Mouse (Mus musculus) liver, embryonic 15.5 days (tissue): ENCODE measurements around the gene Prkn. TPM values are rescaled to one million over a fixed set of nuclear protein-coding genes. Genes with fewer than 3 reads are reported as not detected.

Experiments
- ATAC-seq: fragments of 200-750 bp; cut with Nextera tagmentation; 2 replicates; pipeline ENCODE4 v1.8.0; 2017; ENCODE audit warnings: moderate number of reproducible peaks, mild to moderate bottlenecking, moderate library complexity; ENCODE audit not compliant: insufficient read depth
- H3K27ac ChIP-seq: fragments of 300-500 bp; sonication (generic); replicated peaks from 2 replicates; pipeline ENCODE4 v1.5.1; 2015; ENCODE audit warnings: mild to moderate bottlenecking, inconsistent platforms
- H3K27me3 ChIP-seq: fragments of 300-500 bp; sonication (generic); 2 replicates; pipeline ENCODE4 v1.6.1; 2015; ENCODE audit warnings: mild to moderate bottlenecking, inconsistent platforms
- H3K36me3 ChIP-seq: fragments of 300-500 bp; sonication (generic); replicated peaks from 2 replicates; pipeline ENCODE4 v1.6.1; 2015; ENCODE audit warnings: moderate library complexity, mild to moderate bottlenecking, inconsistent platforms
- H3K4me1 ChIP-seq: fragments of 300-500 bp; sonication (generic); replicated peaks from 2 replicates; pipeline ENCODE4 v1.6.1; 2015; ENCODE audit warnings: inconsistent platforms
- H3K4me2 ChIP-seq: fragments of 300-500 bp; sonication (generic); 2 replicates; pipeline ENCODE4 v1.6.1; 2015; ENCODE audit warnings: moderate library complexity, mild to moderate bottlenecking, inconsistent platforms
- H3K4me3 ChIP-seq: fragments of 300-500 bp; sonication (generic); replicated peaks from 2 replicates; pipeline ENCODE4 v1.5.1; 2015; ENCODE audit warnings: mild to moderate bottlenecking, inconsistent platforms
- H3K9ac ChIP-seq: fragments of 300-500 bp; sonication (generic); 2 replicates; pipeline ENCODE4 v1.6.1; 2015; ENCODE audit warnings: moderate library complexity, mild to moderate bottlenecking, inconsistent platforms
- H3K9me3 ChIP-seq: fragments of 300-500 bp; sonication (generic); replicated peaks from 2 replicates; pipeline ENCODE4 v1.6.1; 2016; ENCODE audit warnings: inconsistent platforms
- WGBS: fragments of 180-500 bp; shearing (Covaris S2); methylation state at CpG from one replicate; pipeline ENCODE4 v1.1.7; 2015; ENCODE audit warnings: mixed read lengths; ENCODE audit not compliant: insufficient replicate concordance; 5-methylcytosine and 5-hydroxymethylcytosine counted together
- polyA plus RNA-seq: library from polyadenylated mRNA; unstranded; fragments of >200 nt; fragmentation: Nextera tagmentation; extraction: Ambion mirVana; gene quantifications from 2 replicates; pipeline ENCODE4 v1.2.1, GENCODE M21; 2015

Prkn gene
- polyA plus RNA-seq, 1 experiment from 2014 or later: 0.38 TPM

- H3K9me3 ChIP-seq: no peaks in the 10 kb centered on the region
Measured at GRCm38 (mm10) chr17:11211591-11211990, 371.4 kb downstream of the Prkn start.

GRCm38 (mm10) chr17:11213689-11214088, 373.5 kb downstream of the Prkn start:
- no peaks in the 10 kb centered on the region for H3K27me3 ChIP-seq
- no peak overlapping the region for H3K4me3 ChIP-seq
- no peaks in the 10 kb centered on the region for H3K9me3 ChIP-seq
- ATAC-seq: no peak
- H3K27ac ChIP-seq: no peak overlapping the region
- H3K36me3 ChIP-seq: no peaks in the 10 kb centered on the region
- no peaks in the 10 kb centered on the region for H3K4me1 ChIP-seq
- WGBS: 65% methylated on average over 3 of the region's 3 CpGs
- H3K9ac ChIP-seq: no peak overlapping the region
- no peak overlapping the region for H3K4me2 ChIP-seq

More at GRCm38 (mm10) chr17:11211591-11211990, 371.4 kb downstream of the Prkn start:
- no peak overlapping the region for H3K4me2 ChIP-seq
- H3K4me1 ChIP-seq: no peaks in the 10 kb centered on the region
- WGBS: 70% methylated on average over 4 of the region's 4 CpGs
- ATAC-seq: no peak
- H3K9ac ChIP-seq: no peak overlapping the region
- H3K4me3 ChIP-seq: no peak overlapping the region
- no peak overlapping the region for H3K27ac ChIP-seq
- no peaks in the 10 kb centered on the region for H3K36me3 ChIP-seq
- H3K27me3 ChIP-seq: no peaks in the 10 kb centered on the region

- no peaks in the 10 kb centered on the region for H3K4me1 ChIP-seq
- H3K27me3 ChIP-seq: no peaks in the 10 kb centered on the region
- H3K27ac ChIP-seq: no peak overlapping the region
- H3K9ac ChIP-seq: no peak overlapping the region
- WGBS: 67% methylated on average over 4 of the region's 4 CpGs
- H3K4me3 ChIP-seq: no peak overlapping the region
- H3K36me3 ChIP-seq: no peaks in the 10 kb centered on the region
- no peak overlapping the region for H3K4me2 ChIP-seq
- no peaks in the 10 kb centered on the region for H3K9me3 ChIP-seq
- ATAC-seq: no peak
Measured at GRCm38 (mm10) chr17:11229011-11229410, 388.8 kb downstream of the Prkn start.

- ATAC-seq: no peak
- no peaks in the 10 kb centered on the region for H3K4me1 ChIP-seq
- no peak overlapping the region for H3K9ac ChIP-seq
- H3K27ac ChIP-seq: no peak overlapping the region
- no peaks in the 10 kb centered on the region for H3K36me3 ChIP-seq
- no peaks in the 10 kb centered on the region for H3K9me3 ChIP-seq
- H3K4me3 ChIP-seq: no peak overlapping the region
- H3K27me3 ChIP-seq: no peaks in the 10 kb centered on the region
- 36% methylated on average over 1 of the region's 1 CpGs for WGBS
- H3K4me2 ChIP-seq: no peak overlapping the region
Measured at GRCm38 (mm10) chr17:11229426-11229825, 389.2 kb downstream of the Prkn start.

- WGBS: 43% methylated on average over 12 of the region's 12 CpGs
- Histone ChIP-seq H3K4me1 (no peaks in the 10 kb centered on the region), H3K4me3 (no peak overlapping the region), H3K9ac (no peak overlapping the region), H3K27me3 (no peaks in the 10 kb centered on the region), H3K36me3 (no peaks in the 10 kb centered on the region), H3K27ac (no peak overlapping the region), H3K9me3 (no peaks in the 10 kb centered on the region), H3K4me2 (no peak overlapping the region)
- no peak for ATAC-seq
Measured at GRCm38 (mm10) chr17:11230604-11231395, 390.6 kb downstream of the Prkn start.

GRCm38 (mm10) chr17:11235273-11235672, 395.1 kb downstream of the Prkn start:
- no peaks in the 10 kb centered on the region for H3K36me3 ChIP-seq
- 46% methylated on average over 1 of the region's 1 CpGs for WGBS
- no peak overlapping the region for H3K4me3 ChIP-seq
- H3K4me2 ChIP-seq: no peak overlapping the region
- no peak overlapping the region for H3K27ac ChIP-seq
- no peaks in the 10 kb centered on the region for H3K9me3 ChIP-seq
- no peaks in the 10 kb centered on the region for H3K27me3 ChIP-seq
- no peak overlapping the region for H3K9ac ChIP-seq
- no peak for ATAC-seq
- no peaks in the 10 kb centered on the region for H3K4me1 ChIP-seq

GRCm38 (mm10) chr17:11245040-11245439, 404.9 kb downstream of the Prkn start:
- WGBS: 61% methylated on average over 9 of the region's 9 CpGs
- no peaks in the 10 kb centered on the region for H3K27me3 ChIP-seq
- H3K36me3 ChIP-seq: no peaks in the 10 kb centered on the region
- H3K27ac ChIP-seq: no peak overlapping the region
- H3K4me2 ChIP-seq: no peak overlapping the region
- H3K4me1 ChIP-seq: no peaks in the 10 kb centered on the region
- no peak overlapping the region for H3K9ac ChIP-seq
- no peak for ATAC-seq
- H3K4me3 ChIP-seq: no peak overlapping the region
- no peaks in the 10 kb centered on the region for H3K9me3 ChIP-seq

GRCm38 (mm10) chr17:11249216-11249615, 409.0 kb downstream of the Prkn start:
- no peaks in the 10 kb centered on the region for H3K9me3 ChIP-seq
- no peaks in the 10 kb centered on the region for H3K27me3 ChIP-seq
- ATAC-seq: no peak
- H3K9ac ChIP-seq: no peak overlapping the region
- no peaks in the 10 kb centered on the region for H3K4me1 ChIP-seq
- H3K4me3 ChIP-seq: no peak overlapping the region
- no peak overlapping the region for H3K27ac ChIP-seq
- 55% methylated on average over 6 of the region's 6 CpGs for WGBS
- H3K36me3 ChIP-seq: no peaks in the 10 kb centered on the region
- no peak overlapping the region for H3K4me2 ChIP-seq

GRCm38 (mm10) chr17:11260663-11261062, 420.5 kb downstream of the Prkn start:
- no peaks in the 10 kb centered on the region for H3K36me3 ChIP-seq
- 77% methylated on average over 8 of the region's 8 CpGs for WGBS
- no peak overlapping the region for H3K4me2 ChIP-seq
- H3K27me3 ChIP-seq: no peaks in the 10 kb centered on the region
- no peaks in the 10 kb centered on the region for H3K4me1 ChIP-seq
- H3K4me3 ChIP-seq: no peak overlapping the region
- no peaks in the 10 kb centered on the region for H3K9me3 ChIP-seq
- H3K9ac ChIP-seq: no peak overlapping the region
- no peak overlapping the region for H3K27ac ChIP-seq
- no peak for ATAC-seq

- no peak overlapping the region for H3K4me3 ChIP-seq
- no peak for ATAC-seq
- H3K4me1 ChIP-seq: no peaks in the 10 kb centered on the region
- no peak overlapping the region for H3K27ac ChIP-seq
- no peaks in the 10 kb centered on the region for H3K36me3 ChIP-seq
- H3K27me3 ChIP-seq: no peaks in the 10 kb centered on the region
- H3K4me2 ChIP-seq: no peak overlapping the region
- H3K9ac ChIP-seq: no peak overlapping the region
- H3K9me3 ChIP-seq: no peaks in the 10 kb centered on the region
- WGBS: 56% methylated on average over 5 of the region's 5 CpGs
Measured at GRCm38 (mm10) chr17:11261679-11262078, 421.5 kb downstream of the Prkn start.

GRCm38 (mm10) chr17:11267951-11268350, 427.8 kb downstream of the Prkn start:
- Histone ChIP-seq H3K27me3 (no peaks in the 10 kb centered on the region), H3K9ac (no peak overlapping the region), H3K4me1 (no peaks in the 10 kb centered on the region), H3K4me2 (no peak overlapping the region), H3K4me3 (no peak overlapping the region), H3K36me3 (no peaks in the 10 kb centered on the region), H3K27ac (no peak overlapping the region), H3K9me3 (no peaks in the 10 kb centered on the region)
- WGBS: 63% methylated on average over 4 of the region's 4 CpGs
- ATAC-seq: no peak

- no peak overlapping the region for H3K9ac ChIP-seq
- no peak for ATAC-seq
- no peak overlapping the region for H3K4me2 ChIP-seq
- no peak overlapping the region for H3K27ac ChIP-seq
- WGBS: 51% methylated on average over 4 of the region's 4 CpGs
- no peak overlapping the region for H3K4me3 ChIP-seq
- no peaks in the 10 kb centered on the region for H3K9me3 ChIP-seq
- no peaks in the 10 kb centered on the region for H3K27me3 ChIP-seq
- no peaks in the 10 kb centered on the region for H3K36me3 ChIP-seq
- H3K4me1 ChIP-seq: no peaks in the 10 kb centered on the region
Measured at GRCm38 (mm10) chr17:11270179-11270578, 430.0 kb downstream of the Prkn start.
